Comparison of ENCODE assay signal across 14 mouse cellular contexts in the genomic region with DNA sequence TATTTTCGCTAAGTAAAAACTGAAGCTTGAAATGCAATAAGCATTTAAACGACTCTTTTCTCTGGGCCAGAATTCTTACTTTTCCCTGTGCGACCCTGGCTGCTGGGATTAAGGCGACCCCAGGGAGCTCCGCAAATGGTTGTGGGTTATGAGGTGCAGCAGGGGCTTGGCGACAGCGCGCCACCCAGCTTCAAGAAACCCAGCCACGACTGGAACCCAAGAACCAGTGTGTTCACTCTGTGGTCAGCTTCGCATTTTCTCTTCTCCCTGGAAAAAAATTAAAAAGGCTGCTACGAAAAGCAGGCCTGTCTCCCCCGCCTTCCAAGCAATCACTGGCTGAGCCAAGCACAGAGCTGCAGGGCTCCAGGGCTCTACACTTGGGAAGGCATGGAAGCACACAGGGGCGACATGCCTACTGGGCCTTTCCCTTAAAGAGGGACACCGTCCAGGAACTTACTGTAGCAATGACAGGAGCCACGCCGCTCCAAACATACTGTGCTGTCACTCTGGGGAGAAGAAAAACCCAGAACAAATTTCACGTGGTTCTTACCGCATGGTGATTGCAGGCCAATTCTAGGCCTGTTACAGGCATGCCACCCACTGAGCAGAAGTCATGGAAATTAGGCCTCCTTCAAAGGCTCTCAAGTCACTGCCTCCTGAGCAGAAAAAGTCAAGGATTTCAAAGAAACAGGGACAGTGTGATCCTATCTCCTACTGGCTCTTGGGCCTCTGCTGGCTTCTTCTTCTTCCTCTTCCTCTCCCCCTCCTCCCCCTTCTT.
A peak's percentile ranks its signal among the peaks of the same experiment; 100 is the strongest.
DNase-seq lines count a peak whose midpoint lies in the region; ATAC-seq lines count a peak whose summit lies in the region.
"Had no signal": no experiment of that assay in that cellular context is flagged by ENCODE, and none has a peak within 500 bp of the region (broad histone marks: within the 10 kb centered on the region; RNA-seq: fewer than 3 reads in every experiment).

No protein-coding gene starts in this region.

- peak; percentile 8 to 19 for DNase-seq in cerebellum, postnatal 14 days
- DNase-seq in cerebellum, adult 8-10 months = no peak
- peak; percentile 19 for DNase-seq in midbrain, embryonic 10.5 days (ENCODE audit: low spot score)
- DNase-seq in midbrain, embryonic 11.5 days (ENCODE audit: low spot score, missing footprints) = no peak
- peak; percentile 72 for DNase-seq in embryonic facial prominence, embryonic 14.5 days (ENCODE audit: low spot score)
- no peak for DNase-seq in heart, adult 11 months
- DNase-seq in spleen, postnatal 36 days (ENCODE audit: low spot score in 2 of 2) = no peak
- DNase-seq: gastrocnemius, adult 2 months; lung, adult 2 months; retina, postnatal 1 day had no signal

- H3K27ac ChIP-seq in midbrain, embryonic 10.5 days (replicated peaks) = 0 out of 2 replicates have a peak overlapping the region, but pooled peaks have one; percentile 50
- H3K27ac ChIP-seq in midbrain, embryonic 11.5 days (ENCODE audit: low read depth, low read length) = no peak overlapping the region
- H3K27ac ChIP-seq in embryonic facial prominence, embryonic 14.5 days (replicated peaks; ENCODE audit: low read depth, low read length) = peak overlapping the region; percentile 69
- no peak overlapping the region for H3K27ac ChIP-seq in midbrain, embryonic 16.5 days (ENCODE audit: low read length)
- H3K27ac ChIP-seq: gastrocnemius, adult 2 months; hindbrain, postnatal 0 days; neural tube, embryonic 13.5 days had no signal

- H3K27me3 ChIP-seq in midbrain, embryonic 10.5 days (ENCODE audit: low read depth, poor library complexity, severe bottlenecking) = no peaks in the 10 kb centered on the region
- H3K27me3 ChIP-seq in midbrain, embryonic 11.5 days (ENCODE audit: control insufficient read depth, insufficient read depth, low read length) = no peaks in the 10 kb centered on the region
- H3K27me3 ChIP-seq in embryonic facial prominence, embryonic 14.5 days (replicated peaks; ENCODE audit: control insufficient read depth, insufficient read depth, low read length) = peaks cover 5% of the 10 kb centered on the region; the same call in 1 of the 2 replicates
- H3K27me3 ChIP-seq in midbrain, embryonic 16.5 days (ENCODE audit: control insufficient read depth, insufficient read depth, low read depth, low read length) = no peaks in the 10 kb centered on the region
- H3K27me3 ChIP-seq: heart, embryonic 12.5 days; neural tube, embryonic 13.5 days had no signal

- H3K36me3 ChIP-seq in midbrain, embryonic 10.5 days = no peaks in the 10 kb centered on the region
- no peaks in the 10 kb centered on the region for H3K36me3 ChIP-seq in midbrain, embryonic 11.5 days (ENCODE audit: control insufficient read depth, insufficient read depth, low read length)
- H3K36me3 ChIP-seq in embryonic facial prominence, embryonic 14.5 days (ENCODE audit: control insufficient read depth, insufficient read depth, low read length) = no peaks in the 10 kb centered on the region
- no peaks in the 10 kb centered on the region for H3K36me3 ChIP-seq in midbrain, embryonic 16.5 days (ENCODE audit: control insufficient read depth, insufficient read depth, low read length)
- H3K36me3 ChIP-seq: neural tube, embryonic 13.5 days had no signal

- H3K9me3 ChIP-seq in midbrain, embryonic 10.5 days (replicated peaks) = no peaks in the 10 kb centered on the region
- H3K9me3 ChIP-seq in midbrain, embryonic 11.5 days (ENCODE audit: control insufficient read depth, low read length) = no peaks in the 10 kb centered on the region
- no peaks in the 10 kb centered on the region for H3K9me3 ChIP-seq in embryonic facial prominence, embryonic 14.5 days (ENCODE audit: control insufficient read depth, low read length)
- H3K9me3 ChIP-seq in midbrain, embryonic 16.5 days (replicated peaks; ENCODE audit: control insufficient read depth, low read length, poor library complexity, severe bottlenecking) = no peaks in the 10 kb centered on the region
- H3K9me3 ChIP-seq: heart, embryonic 12.5 days; neural tube, embryonic 13.5 days had no signal

- H3K4me2 ChIP-seq in midbrain, embryonic 11.5 days = no peak overlapping the region
- peak overlapping the region; percentile 33 for H3K4me2 ChIP-seq in embryonic facial prominence, embryonic 14.5 days (ENCODE audit: low read depth, low read length)
- H3K4me2 ChIP-seq in midbrain, embryonic 16.5 days (ENCODE audit: low read length) = no peak overlapping the region
- H3K4me2 ChIP-seq: heart, embryonic 12.5 days; neural tube, embryonic 13.5 days had no signal

- ATAC-seq in midbrain, embryonic 11.5 days (ENCODE audit: low FRiP score) = no peak
- peak; percentile 71; the same call in 1 of the 2 replicates for ATAC-seq in embryonic facial prominence, embryonic 14.5 days (ENCODE audit: low read depth)
- 0 out of 2 replicates have a peak, but pooled peaks have one; percentile 28 for ATAC-seq in midbrain, embryonic 16.5 days
- ATAC-seq: hindbrain, postnatal 0 days had no signal

- H3K4me1 ChIP-seq in midbrain, embryonic 10.5 days = peaks cover 24% of the 10 kb centered on the region
- no peaks in the 10 kb centered on the region for H3K4me1 ChIP-seq in midbrain, embryonic 11.5 days (ENCODE audit: control insufficient read depth, insufficient read depth, low read length)
- peaks cover 18% of the 10 kb centered on the region for H3K4me1 ChIP-seq in embryonic facial prominence, embryonic 14.5 days (ENCODE audit: control insufficient read depth, insufficient read depth, low read length)
- H3K4me1 ChIP-seq in midbrain, embryonic 16.5 days (ENCODE audit: control insufficient read depth, insufficient read depth, low read length) = 0 out of 2 replicates have a peak, but pooled peaks cover 2% of the 10 kb centered on the region
- H3K4me1 ChIP-seq: heart, embryonic 12.5 days had no signal

- no peak overlapping the region for H3K4me3 ChIP-seq in midbrain, embryonic 10.5 days
- H3K4me3 ChIP-seq in midbrain, embryonic 11.5 days (ENCODE audit: low read depth, low read length) = no peak overlapping the region
- H3K4me3 ChIP-seq in embryonic facial prominence, embryonic 14.5 days (ENCODE audit: low read depth, low read length) = no peak overlapping the region
- H3K4me3 ChIP-seq in midbrain, embryonic 16.5 days (ENCODE audit: low read depth, low read length) = no peak overlapping the region
- H3K4me3 ChIP-seq: gastrocnemius, adult 2 months; heart, embryonic 12.5 days; neural tube, embryonic 13.5 days had no signal

- no peak overlapping the region for H3K9ac ChIP-seq in midbrain, embryonic 11.5 days (ENCODE audit: low read length)
- no peak overlapping the region for H3K9ac ChIP-seq in embryonic facial prominence, embryonic 14.5 days (ENCODE audit: low read depth, low read length)
- peak overlapping the region; percentile 35; the same call in 1 of the 2 replicates for H3K9ac ChIP-seq in midbrain, embryonic 16.5 days (ENCODE audit: low read depth, low read length)
- H3K9ac ChIP-seq: heart, embryonic 12.5 days; neural tube, embryonic 13.5 days had no signal

- WGBS in midbrain, embryonic 10.5 days = 31% methylated on average over 18 of the region's 18 CpGs
- WGBS in midbrain, embryonic 11.5 days = 27% methylated on average over 18 of the region's 18 CpGs
- 29% methylated on average over 18 of the region's 18 CpGs for WGBS in embryonic facial prominence, embryonic 14.5 days
- WGBS in midbrain, embryonic 16.5 days = 26% methylated on average over 18 of the region's 18 CpGs

Comparison
In these comparisons a context has a peak if more than half of its experiments do, and no peak if none do; other contexts are left out.
1. DNase-seq: peak in cerebellum, postnatal 14 days (2 of 2), midbrain, embryonic 10.5 days (single experiment) and embryonic facial prominence, embryonic 14.5 days (single experiment); none in cerebellum, adult 8-10 months (single experiment), midbrain, embryonic 11.5 days (single experiment), heart, adult 11 months (single experiment) and spleen, postnatal 36 days (0 of 2).
2. H3K27ac ChIP-seq: peak in midbrain, embryonic 10.5 days (single experiment) and embryonic facial prominence, embryonic 14.5 days (single experiment); none in midbrain, embryonic 11.5 days (single experiment) and midbrain, embryonic 16.5 days (single experiment).